Mouse (Mus musculus): ENCODE measurements around the gene Zfp747.
"Not testable (repeated sequence)": the region's sequence is repeated elsewhere in the genome, so short reads cannot be mapped to it uniquely, and the experiment has no call there.

Zfp747 gene

DNA sequence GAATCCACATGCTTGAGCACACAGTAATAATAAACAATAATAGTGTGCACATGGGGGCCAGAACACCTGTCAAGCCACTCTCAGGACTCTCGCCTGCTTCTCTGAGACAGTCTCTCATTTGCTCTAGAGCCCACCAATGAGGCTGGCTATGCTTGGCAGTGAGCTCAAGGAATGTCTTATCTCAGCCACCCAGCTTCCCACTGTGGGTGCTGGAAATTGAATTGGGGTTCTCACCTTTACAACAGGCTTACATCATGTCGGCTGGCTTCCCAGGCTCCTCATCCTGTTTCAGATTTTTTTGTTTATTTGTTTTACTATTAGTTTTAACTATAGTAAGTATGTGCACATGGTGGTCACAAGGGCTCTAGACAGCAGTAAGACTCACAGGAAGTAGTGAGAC lies 4.6 kb downstream of the Zfp747 start:
- DNase-seq (ENCODE audit: low spot score) = no peak

DNA sequence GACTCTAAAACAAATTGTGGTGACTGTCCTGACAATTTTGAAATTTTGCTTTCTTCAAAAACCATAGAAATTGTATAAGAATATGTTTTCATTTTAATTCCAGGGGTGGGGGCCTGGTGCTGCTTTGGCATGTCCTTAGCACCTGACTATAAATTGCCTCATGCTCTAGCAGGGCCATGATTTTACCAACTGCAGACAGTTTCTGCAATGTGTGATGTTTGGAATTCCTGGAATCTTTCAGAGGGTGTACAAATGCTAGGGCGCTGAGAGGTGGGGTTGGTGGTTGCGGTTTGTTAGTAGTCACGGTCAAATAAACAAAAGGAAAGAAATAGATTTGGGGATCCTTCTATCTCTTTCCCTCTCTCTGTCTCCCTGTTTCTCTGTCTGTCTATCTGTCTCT lies 9.6 kb downstream of the Zfp747 start:
- no peak for DNase-seq (ENCODE audit: low spot score)

DNA sequence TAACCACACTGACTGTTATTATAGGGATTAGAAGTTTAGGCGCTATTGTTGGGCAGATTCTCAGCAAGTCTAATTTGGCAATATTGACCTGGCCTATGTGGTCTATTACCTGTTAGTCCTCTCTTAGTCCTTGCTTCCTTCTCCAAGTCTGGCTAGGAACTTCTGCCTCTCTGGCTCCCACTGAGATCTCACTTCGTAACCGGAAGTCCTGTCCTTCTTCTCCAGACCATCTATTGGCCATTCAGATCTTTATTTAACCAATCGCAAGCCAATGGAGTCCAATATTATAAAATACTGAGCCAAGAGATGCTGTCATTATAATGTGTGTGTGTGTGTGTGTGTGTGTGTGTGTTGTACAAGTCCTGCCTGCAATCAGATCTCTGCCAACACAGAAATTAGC lies 11.7 kb downstream of the Zfp747 start:
- DNase-seq (ENCODE audit: low spot score) = no peak

DNA sequence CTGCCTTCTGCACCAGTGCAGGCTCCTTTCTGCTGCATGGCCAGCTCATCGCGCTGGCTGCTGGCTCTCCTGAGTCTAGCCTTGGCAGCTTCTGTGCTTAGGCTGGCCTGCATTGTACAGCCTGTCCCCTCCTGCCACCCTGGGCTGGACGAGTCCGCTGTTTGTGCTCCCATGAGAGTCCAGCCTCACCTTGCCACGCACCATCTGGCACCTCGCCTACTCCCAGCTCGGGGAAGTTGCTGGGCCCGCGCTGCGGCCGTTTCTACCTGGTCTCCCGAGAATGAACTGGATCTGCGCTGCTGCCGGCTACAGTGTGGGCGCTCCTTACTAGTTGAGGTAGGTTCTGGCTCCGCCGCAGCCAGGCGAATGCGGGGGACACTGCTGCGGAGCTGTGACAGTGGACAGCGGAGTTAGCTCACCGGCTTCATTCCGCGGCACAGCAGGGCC lies 12.4 kb downstream of the Zfp747 start:
- DNase-seq (ENCODE audit: low spot score) = no peak

DNA sequence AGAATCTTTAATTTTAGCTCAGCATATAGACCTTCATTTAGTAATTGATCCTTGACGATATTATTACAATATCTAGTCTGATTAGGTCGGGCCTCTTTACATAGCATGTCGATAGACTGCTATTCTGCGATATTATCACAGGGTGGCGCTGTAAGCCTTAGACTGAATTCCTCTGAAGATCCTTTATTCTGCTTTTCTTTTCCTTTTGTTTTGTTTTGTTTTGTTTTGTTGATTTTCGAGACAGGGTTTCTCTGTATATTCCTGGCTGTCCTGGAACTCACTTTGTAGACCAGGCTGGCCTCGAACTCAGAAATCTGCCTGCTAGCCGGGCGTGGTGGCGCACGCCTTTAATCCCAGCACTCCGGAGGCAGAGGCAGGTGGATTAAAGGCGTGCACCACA lies 13.4 kb downstream of the Zfp747 start:
- DNase-seq (ENCODE audit: low spot score) = not testable (repeated sequence)

DNA sequence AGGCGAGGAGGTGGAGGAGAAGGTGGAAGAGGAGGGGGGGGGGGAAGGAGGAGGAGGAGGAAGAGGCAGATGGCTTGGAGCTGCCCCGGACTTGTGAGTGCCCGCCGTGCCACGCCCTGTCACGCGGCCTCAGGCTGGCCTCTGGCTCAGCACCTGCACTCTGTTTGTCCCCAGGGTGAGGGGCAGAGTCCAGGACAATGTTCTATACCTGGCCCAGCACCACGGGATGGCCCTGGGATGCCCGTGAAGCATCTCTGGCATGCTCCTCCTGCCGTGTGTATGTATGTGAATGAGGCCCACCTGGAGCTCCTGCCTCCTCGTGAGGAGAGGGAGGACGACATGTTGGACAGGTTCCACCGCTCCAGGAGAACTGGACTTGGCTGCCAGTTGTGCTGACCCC lies 14.4 kb downstream of the Zfp747 start:
- no peak for DNase-seq (ENCODE audit: low spot score)

DNA sequence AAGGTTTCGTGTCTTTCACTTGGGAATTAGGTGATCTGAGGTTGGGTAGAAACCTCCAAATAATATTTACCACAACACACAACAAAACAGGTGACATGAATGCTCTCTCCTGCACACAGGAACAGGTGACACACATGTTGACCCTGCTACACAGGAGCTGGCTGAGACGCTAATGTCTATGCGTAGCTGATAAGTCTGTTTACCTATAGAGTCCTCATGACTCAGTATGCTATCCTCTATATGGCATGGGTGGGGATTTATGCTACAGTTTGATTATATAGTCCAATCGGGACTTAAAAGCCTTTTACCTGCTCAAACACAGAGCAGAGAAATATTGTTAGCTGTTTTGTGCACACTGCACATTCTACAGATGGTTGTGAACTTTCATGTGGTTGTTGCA lies 15.6 kb downstream of the Zfp747 start:
- no peak for DNase-seq (ENCODE audit: low spot score)

DNA sequence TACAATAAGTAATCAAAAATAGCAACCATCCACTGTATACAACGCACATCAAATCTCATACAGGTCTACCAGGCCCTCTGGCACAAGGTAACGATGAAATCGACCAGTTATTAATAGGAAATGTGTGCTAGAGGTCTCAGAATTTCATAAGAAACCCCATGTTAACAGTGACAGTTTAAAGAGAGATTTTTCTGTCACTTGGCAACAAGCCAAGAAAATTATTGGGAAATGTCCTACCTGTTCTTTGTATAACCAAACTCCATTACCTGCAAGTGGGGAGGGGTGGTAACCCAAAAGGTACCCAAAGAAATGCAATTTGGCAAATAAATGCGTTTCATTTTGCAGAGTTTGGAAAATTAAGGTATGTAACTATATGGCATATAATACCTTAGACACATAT lies 17.4 kb downstream of the Zfp747 start:
- DNase-seq (ENCODE audit: low spot score) = no peak

DNA sequence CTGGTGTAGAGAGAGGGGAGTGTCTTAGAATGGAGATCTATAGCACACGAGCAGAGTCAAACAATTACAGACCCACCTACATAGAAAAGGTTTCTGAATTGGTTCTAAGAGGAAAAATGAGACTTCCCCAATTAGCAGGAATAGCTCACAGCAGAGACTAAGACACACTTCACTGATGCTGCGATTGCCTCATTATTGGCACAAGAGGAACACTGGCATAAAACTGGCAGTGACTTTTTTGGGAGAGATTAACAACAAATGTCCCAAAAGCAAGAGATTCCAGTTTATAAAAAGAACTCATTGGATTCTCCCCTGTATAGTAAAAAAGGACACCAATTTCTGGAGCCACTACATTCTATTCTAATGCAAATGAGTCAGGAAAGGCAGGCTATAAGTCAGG lies 18.0 kb downstream of the Zfp747 start:
- DNase-seq (ENCODE audit: low spot score) = no peak

DNA sequence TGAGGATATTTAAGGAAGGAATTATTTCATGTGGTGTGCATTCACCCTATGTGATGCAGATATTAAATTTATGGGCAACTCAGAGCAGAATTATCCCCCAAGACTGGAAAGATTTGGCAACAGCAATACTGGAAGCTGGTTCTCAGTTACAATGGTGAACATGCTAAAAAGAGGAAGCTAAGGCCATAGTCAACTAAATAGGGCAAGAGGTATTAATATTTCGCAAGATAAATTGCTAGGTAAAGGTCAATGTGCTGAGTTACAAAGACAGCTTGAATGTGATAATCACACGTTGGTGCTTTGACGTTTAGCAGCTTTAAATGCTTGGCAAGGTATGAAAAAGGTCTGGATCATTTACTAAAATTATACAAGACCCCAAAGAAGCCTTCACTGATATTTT lies 20.1 kb downstream of the Zfp747 start:
- DNase-seq (ENCODE audit: low spot score) = no peak

DNA sequence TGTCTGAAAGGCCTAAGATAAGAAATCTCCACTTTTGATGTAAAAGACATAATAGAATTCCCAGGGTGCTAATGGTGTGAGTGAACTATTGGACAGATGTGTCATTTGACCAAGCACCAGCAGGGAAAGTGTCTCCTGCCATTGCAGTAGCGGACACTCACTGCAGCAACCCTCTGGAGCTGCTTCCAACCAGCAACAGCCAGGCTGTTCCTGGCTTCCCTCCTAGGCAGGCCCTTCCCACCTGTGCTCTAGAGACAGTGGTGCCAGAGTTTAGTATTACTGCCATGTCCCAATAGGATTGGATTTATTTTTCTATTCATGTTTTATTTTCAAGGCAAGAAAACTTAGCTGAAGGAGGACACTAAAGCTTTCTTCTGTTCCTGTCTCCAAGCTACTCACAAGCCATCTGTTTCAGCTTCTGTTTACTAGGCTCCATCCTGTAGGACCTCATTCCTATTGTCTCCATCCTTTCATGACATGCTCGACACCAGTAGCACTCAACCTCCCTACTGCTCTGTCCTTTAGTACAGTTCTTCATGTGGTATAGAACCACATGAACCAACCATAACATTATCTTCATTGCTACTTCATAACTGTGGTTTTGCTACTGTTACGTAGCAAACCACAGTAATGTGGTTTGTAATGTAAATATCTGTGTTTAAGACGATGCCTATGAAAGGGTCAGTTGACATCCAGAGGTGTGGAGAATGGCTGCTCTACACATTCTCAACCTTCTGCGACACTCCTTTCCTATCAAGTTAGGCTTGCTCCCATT lies 24.4 kb downstream of the Zfp747 start:
- no peak for DNase-seq (ENCODE audit: low spot score)

DNA sequence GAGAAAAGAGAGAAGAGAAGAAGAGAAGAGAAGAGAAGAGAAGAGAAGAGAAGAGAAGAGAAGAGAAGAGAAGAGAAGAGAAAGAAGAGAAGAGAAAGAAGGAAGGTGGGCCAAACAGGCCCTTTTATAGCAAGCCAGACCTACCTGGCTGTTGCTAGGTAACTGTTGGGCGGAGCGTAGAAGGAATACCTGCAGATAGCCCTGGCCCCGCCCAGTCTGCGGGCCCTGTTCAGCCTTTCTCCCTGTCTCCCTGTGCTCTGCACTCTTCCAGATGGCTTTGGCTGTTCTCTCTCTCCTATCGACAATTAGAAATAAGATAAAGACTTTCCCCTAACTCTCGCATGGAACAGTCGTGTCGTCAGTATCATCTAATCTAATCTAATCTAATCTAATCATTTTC lies 29.2 kb downstream of the Zfp747 start:
- DNase-seq (ENCODE audit: low spot score) = peak; percentile 48

DNA sequence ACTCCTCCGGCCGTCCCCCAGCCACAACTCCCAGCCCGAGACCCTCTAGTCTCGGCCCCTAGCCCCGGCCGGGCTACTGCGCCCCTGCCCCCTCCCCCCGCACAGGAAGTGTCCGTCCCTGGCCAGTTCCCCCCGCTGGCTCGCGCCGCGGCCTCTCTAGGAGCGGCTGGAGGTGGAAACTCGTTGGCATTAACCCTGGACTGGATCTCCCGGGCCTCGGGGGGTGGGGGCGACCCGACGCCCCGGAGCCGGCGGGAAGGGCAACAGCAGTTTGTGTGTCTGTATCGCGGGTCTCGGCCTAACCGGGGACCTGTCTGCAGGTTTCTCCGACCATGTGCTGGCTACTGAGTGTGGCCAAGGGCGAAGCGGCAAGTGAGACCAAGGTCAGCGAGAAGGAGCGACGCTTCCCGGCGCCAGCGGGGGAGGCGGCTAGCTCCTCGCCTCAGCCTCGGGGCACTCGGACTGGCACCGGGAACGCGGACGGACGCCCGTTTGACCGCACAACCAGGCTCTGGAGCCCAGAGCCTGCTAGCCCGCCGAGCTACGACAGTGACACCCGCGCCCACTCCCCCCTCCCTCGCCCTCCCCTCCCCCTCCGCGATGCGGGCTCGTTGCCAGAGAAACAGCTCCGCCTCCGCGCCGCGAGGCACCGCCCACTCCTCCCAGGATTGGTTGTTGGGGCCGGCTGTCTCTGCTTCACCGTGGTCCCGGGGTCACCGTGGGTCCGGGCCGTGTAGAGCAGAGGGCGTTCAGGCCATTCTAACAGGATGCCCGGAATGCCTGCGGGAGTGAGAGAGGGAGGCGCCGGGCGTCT lies 30.1 kb downstream of the Zfp747 start, which contains the start of gene Zfp768:
TSS of gene Zfp768 (minus strand) at position 78 of the 814 bp plus-strand sequence.
- peak; percentile 93 for DNase-seq (ENCODE audit: low spot score)

DNA sequence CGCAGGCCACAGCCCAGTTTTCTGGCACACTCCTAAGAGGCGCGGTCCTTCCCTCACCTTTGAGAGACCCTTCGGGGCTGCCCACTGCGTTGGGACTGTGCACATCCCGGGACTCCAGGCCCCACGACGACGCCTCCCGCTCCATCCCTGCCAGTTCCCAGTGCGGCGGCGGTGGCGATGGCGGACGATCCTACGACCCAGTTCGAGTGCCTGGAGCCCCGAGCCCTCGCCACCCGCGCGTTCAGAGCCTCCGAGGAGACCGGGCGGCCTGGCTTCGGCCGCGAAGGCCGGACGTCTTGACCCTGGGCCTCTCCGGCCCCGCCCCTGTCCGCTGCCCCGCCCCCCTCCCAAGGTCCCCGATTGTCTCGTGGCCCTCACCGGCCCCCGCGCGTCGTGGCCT lies 30.8 kb downstream of the Zfp747 start:
- peak; percentile 48 for DNase-seq (ENCODE audit: low spot score)

DNA sequence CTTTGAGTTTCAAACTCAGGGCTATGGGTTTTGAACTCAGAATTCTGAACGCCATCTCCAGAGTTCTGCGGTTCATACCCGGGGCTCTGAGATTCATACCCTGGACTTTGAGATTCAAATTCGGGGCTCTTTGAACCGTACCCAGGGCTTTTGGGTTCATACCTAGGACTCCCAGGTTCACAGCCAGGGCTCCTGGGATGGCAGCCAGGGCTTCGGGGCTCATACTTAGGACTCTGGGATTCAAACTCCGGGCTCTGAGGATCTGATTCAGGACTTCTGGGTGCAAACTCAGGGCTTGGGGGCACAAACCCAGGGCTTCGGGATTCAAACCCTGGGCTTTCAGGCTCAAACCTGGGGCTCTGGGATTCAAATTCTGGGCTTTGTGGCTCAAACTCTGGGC lies 31.5 kb downstream of the Zfp747 start:
- no peak for DNase-seq (ENCODE audit: low spot score)

DNA sequence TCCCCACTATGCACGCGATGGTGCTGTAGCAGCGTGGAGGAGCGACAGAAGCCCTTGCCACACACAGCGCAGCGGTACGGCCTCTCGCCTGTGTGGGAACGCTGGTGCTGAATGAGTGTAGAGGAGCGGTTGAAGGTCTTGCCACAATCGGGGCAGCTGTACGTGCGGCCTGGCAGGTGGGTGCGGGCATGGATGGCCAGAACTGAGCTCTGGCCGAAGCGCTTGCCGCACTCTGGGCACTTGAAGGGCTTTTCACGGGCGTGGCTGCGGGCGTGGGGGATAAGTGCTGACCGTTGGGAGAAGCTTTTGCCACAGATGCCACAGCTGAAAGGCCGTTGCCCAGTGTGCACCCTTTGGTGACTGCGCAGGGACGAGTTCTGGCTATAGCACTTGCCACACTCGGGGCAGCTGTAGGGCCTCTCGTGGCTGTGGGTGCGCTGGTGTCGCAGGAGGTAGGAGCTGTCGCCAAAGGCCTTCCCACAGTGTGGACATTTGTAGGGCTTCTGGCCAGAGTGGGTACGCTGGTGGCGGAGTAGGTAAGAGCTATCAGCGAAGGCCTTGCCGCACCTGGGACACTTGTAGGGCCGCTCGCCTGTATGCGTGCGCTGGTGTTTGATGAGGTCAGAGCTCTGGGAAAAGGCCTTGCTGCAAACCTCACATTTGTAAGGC lies 32.4 kb downstream of the Zfp747 start:
- no peak for DNase-seq (ENCODE audit: low spot score)

DNA sequence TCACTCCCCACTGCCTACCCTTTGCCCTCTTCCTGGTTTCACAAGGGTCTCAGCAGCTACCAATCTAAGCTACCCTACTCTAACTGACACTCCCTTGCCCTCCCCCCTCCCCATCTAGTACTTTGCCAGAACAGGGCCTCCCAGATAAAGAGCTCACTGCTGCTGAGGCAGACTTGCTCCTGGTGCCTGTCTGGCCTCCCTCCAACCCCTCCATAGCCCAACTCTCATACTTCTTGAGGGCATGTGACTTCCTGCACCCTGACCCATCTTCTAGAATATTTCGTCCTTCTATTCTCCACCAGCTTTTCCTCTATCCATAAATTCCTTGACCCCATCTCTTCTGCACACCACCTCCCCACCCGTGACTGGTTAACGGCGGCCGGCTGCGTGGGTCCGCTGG lies 33.0 kb downstream of the Zfp747 start:
- no peak for DNase-seq (ENCODE audit: low spot score)

DNA sequence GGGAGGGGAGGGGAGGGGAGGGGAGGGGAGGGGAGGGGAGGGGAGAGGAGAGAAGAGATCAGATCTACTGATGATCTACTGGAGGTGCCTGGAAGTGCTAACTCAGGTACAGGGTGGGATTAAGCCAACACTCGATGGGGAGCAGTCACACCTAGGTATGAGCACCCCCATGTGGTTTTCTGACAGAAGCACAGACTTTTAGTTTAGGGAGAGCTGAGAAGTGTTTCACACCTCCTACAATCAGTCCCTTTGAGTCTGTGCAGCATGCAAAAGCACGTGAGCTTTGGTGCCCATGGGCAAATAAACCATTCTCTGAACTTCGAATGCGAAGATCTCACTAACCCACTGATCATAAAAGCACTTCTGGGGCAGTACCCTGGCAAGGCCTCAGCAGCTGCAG lies 33.5 kb downstream of the Zfp747 start:
- DNase-seq (ENCODE audit: low spot score) = no peak

DNA sequence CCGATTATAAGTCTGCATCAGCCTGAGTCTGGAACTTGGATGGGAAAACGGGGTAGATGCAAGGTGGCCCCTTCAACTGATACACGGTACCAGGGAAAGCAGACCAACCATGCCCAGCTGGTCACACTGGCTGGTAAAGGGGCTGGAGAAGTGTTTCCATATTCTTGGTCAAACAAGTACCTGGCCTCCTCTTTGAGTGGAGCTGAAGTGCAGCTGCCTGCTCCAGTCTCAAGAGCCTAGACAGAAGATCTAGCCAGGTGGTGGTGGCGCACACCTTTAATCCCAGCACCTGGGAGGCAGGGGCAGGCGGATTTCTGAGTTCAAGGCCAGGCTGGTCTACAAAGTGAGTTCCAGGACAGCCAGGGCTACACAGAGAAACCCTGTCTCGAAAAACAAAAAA lies 34.0 kb downstream of the Zfp747 start:
- not testable (repeated sequence) for DNase-seq (ENCODE audit: low spot score)

DNA sequence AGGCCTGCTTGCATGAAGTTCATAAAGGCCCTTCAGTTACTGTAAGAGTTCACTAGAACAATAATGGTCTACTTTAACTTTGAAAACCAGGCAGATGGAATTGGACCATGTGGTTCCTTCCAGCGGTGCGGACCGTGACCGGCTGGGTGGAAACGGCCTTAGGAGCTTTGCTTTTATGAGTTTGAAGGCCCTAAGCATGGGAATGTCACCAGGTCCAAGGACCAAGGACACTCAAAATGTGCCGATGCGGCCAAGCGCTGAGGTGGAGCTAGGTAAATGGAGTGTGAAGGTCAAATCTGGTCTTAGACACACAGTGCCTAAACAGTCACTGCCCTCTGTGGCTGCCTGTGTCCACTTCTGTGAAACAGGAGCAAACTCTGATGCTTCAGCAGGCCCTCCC lies 34.5 kb downstream of the Zfp747 start:
- DNase-seq (ENCODE audit: low spot score) = no peak

DNA sequence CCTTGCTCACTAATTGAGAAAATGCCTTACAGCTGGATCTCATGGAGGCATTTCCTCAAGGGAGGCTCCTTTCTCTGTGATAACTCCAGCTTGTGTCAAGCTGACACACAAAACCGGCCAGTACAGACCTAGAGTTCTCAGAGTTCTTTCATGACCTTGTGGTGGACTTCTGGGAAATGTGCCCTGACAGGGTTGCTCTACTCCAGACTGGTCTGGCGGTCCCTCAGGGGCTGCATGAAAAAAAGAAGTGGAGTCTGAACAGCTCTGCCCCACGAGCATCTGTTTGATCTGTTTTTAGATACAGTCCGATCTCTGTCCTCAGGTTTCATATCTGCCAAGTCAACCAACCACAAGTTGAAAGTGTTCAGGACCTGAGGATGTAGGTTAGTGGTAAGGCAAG lies 38.2 kb downstream of the Zfp747 start:
- no peak for DNase-seq (ENCODE audit: low spot score)

DNA sequence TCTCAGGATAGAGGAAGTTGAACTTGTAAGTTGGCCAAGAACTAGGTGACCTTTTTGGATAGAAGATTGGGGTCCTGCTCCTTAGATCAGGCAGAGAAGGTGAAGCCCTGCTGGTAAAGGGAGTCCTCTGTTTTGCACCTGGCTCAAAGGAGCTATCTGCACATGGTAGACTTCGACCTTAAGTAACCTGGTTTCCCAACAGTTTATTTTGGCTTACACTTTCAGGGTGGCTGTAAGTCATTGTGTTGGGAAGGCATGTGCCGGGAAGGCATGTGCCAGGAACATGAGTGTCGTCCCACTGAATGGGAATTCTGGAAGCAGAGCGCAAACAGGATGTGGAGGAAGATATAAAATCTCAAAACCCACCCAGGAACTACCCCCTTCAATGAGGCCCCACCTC lies 40.2 kb downstream of the Zfp747 start:
- no peak for DNase-seq (ENCODE audit: low spot score)

DNA sequence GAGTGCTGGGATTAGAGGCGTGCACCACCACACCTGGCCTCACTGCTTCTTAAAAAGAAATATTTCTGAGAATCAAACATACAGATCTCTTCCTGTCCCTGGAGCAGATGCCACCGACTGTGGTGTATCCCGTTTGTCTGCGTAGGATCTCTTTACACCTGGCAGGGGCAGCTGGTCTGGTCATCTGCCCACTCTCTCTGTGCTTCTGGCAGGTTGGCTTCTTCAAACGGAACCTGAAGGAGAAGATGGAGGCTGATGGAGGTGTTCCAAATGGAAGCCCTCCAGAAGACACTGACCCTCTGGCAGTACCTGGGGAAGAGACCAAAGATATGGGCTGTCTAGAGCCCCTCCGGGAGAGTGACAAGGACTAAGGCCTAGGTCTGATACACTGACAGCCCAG lies 42.6 kb downstream of the Zfp747 start:
- no peak for DNase-seq (ENCODE audit: low spot score)
